Mouse (Mus musculus) adrenal gland, postnatal 36 days (tissue): ENCODE data around the gene Ccl9. TPM values are rescaled to one million over a fixed set of nuclear protein-coding genes. Genes with fewer than 3 reads are reported as not detected.
A peak's percentile ranks its signal among the peaks of the same experiment; 100 is the strongest.
"Not testable (repeated sequence)": the region's sequence is repeated elsewhere in the genome, so short reads cannot be mapped to it uniquely, and the experiment has no call there.

Experiments used
- DNase-seq, 2 experiments: peaks; one replicate each; pipeline ENCODE4 v3.0.0; 2021; ENCODE audit warnings: mixed read lengths in 1 of 2
- total RNA-seq, 2 experiments: library from RNA; stranded (reverse); gene quantifications; 2 replicates each; pipeline ENCODE4 v1.2.3; 2021

The Ccl9 gene
- total RNA-seq, 2 experiments from 2014 or later: 4.7 to 13.1 TPM

- no peak for DNase-seq
Observed at GRCm38 (mm10) chr11:83580699-83581232, 2.3 kb upstream of the Ccl9 start.

GRCm38 (mm10) chr11:83578999-83579398, 563 bp upstream of the Ccl9 start:
- DNase-seq: no peak

GRCm38 (mm10) chr11:83576927-83577555, 1.4 kb downstream of the Ccl9 start:
- no peak for DNase-seq

- no peak for DNase-seq
Observed at GRCm38 (mm10) chr11:83572834-83573233, 5.6 kb downstream of the Ccl9 start.

GRCm38 (mm10) chr11:83572223-83572622, 6.2 kb downstream of the Ccl9 start:
- peak; percentile 32 to 38 for DNase-seq

- no peak for DNase-seq
Observed at GRCm38 (mm10) chr11:83570189-83570588, 8.2 kb downstream of the Ccl9 start.

- no peak for DNase-seq
Observed at GRCm38 (mm10) chr11:83569249-83569648, 9.2 kb downstream of the Ccl9 start.

- DNase-seq: no peak
Observed at GRCm38 (mm10) chr11:83568786-83569185, 9.7 kb downstream of the Ccl9 start.

- no peak for DNase-seq
Observed at GRCm38 (mm10) chr11:83568061-83568460, 10.4 kb downstream of the Ccl9 start.

GRCm38 (mm10) chr11:83567311-83567710, 11.1 kb downstream of the Ccl9 start:
- DNase-seq: no peak

- DNase-seq: no peak
Observed at GRCm38 (mm10) chr11:83566617-83567016, 11.8 kb downstream of the Ccl9 start.

GRCm38 (mm10) chr11:83563754-83564153, 14.7 kb downstream of the Ccl9 start:
- peak; percentile 37 to 65 for DNase-seq

GRCm38 (mm10) chr11:83562311-83562887, 16.0 kb downstream of the Ccl9 start:
- DNase-seq: no peak

- DNase-seq: no peak
Observed at GRCm38 (mm10) chr11:83560405-83560804, 18.0 kb downstream of the Ccl9 start.

GRCm38 (mm10) chr11:83557074-83557473, 21.4 kb downstream of the Ccl9 start:
- no peak for DNase-seq

GRCm38 (mm10) chr11:83556085-83556781, 22.2 kb downstream of the Ccl9 start:
- DNase-seq: no peak

GRCm38 (mm10) chr11:83551668-83552067, 26.8 kb downstream of the Ccl9 start:
- DNase-seq: no peak

GRCm38 (mm10) chr11:83551037-83551436, 27.4 kb downstream of the Ccl9 start:
- not testable (repeated sequence) for DNase-seq

- DNase-seq: no peak
Observed at GRCm38 (mm10) chr11:83550186-83550632, 28.2 kb downstream of the Ccl9 start.

GRCm38 (mm10) chr11:83544214-83544613, 34.2 kb downstream of the Ccl9 start:
- DNase-seq: no peak

GRCm38 (mm10) chr11:83541415-83541814, 37.0 kb downstream of the Ccl9 start:
- DNase-seq: no peak

- no peak for DNase-seq
Observed at GRCm38 (mm10) chr11:83540931-83541330, 37.5 kb downstream of the Ccl9 start.

GRCm38 (mm10) chr11:83538705-83539314, 39.6 kb downstream of the Ccl9 start:
- no peak for DNase-seq
